Mouse (Mus musculus): ENCODE data around the gene Alox5ap. TPM values are rescaled to one million over a fixed set of nuclear protein-coding genes. Genes with fewer than 3 reads are reported as not detected.

The Alox5ap gene
- polyA plus RNA-seq, 1 experiment = 0.59 TPM

GRCm38 (mm10) chr5:149279273-149279844 lies 14.8 kb downstream of the Alox5ap start:
- no peak for TF ChIP-seq GATA1 (IDR thresholded peaks at IDR 0.05; ENCODE audit: low read length)

- TF ChIP-seq GATA1 (IDR thresholded peaks at IDR 0.05; ENCODE audit: low read length) = no peak
These were observed 18.4 kb downstream of the Alox5ap start for GRCm38 (mm10) chr5:149283009-149283408.

GRCm38 (mm10) chr5:149283821-149284220 lies 19.3 kb downstream of the Alox5ap start:
- no peak for TF ChIP-seq GATA1 (IDR thresholded peaks at IDR 0.05; ENCODE audit: low read length)

GRCm38 (mm10) chr5:149286021-149286420 lies 21.5 kb downstream of the Alox5ap start:
- no peak for TF ChIP-seq GATA1 (IDR thresholded peaks at IDR 0.05; ENCODE audit: low read length)

- no peak for TF ChIP-seq GATA1 (IDR thresholded peaks at IDR 0.05; ENCODE audit: low read length)
These were observed 22.8 kb downstream of the Alox5ap start for GRCm38 (mm10) chr5:149287148-149288038.

DNA sequence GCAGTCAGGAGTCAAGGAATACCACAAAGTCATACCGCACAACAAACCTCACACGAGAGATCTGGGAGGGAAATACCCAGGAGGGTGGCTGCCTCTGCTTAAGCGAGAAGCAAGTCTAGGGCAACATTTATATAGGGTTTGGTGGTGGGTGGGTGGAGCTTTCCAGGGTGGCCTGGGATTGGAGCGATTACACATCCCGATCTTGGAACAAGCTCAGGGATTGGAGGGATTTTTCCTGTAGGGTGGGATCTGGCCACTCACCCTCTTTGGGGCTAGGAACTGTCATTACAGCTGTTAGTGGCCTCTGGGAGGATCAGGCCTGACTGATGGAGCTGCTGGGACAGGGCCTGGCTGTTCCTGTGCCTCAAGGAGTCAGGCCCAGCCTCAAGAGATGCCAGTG lies 26.7 kb downstream of the Alox5ap start:
- TF ChIP-seq GATA1 (IDR thresholded peaks at IDR 0.05; ENCODE audit: low read length) = no peak

DNA sequence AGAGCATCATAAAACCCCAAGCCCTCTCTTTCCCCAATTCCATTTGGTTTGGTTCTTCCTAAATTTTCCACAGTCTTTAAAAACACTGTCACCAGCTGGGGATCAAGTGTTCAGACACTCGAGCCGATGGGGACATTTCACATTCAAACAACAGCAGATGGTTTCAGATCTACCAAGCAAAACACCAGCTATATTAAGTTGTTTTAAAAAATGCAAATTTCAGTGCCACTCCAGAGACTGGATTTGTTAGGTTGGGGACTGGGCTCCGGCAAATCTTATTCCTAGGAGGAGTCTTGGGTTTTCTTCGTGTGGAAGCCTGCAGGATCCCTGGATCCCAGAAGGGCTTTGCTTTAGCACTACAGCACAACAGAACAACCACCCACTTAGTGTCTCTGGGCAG lies 28.5 kb downstream of the Alox5ap start:
- no peak for TF ChIP-seq GATA1 (IDR thresholded peaks at IDR 0.05; ENCODE audit: low read length)

- TF ChIP-seq GATA1 (IDR thresholded peaks at IDR 0.05; ENCODE audit: low read length) = no peak
These were observed 32.2 kb downstream of the Alox5ap start for GRCm38 (mm10) chr5:149296808-149297207.

DNA sequence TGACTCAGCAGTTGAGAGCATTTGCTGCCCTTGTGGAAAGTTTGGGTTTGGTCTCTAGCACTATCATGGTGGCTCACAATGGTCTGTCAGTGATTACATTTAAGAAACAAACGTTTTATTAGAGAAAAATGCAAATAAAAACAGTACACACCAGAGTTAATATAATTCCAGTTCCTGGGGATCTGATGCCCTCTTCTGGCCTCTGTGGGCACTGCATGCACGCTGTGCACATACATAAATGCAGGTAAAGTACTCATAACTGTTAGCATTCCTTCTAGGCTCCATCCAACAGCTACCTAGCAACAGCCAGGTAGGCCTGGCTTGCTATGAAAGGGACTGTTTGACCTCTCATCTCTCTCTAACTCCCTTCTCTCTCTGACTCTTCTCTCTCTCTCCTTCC lies 32.9 kb downstream of the Alox5ap start:
- no peak for TF ChIP-seq GATA1 (IDR thresholded peaks at IDR 0.05; ENCODE audit: low read length)

DNA sequence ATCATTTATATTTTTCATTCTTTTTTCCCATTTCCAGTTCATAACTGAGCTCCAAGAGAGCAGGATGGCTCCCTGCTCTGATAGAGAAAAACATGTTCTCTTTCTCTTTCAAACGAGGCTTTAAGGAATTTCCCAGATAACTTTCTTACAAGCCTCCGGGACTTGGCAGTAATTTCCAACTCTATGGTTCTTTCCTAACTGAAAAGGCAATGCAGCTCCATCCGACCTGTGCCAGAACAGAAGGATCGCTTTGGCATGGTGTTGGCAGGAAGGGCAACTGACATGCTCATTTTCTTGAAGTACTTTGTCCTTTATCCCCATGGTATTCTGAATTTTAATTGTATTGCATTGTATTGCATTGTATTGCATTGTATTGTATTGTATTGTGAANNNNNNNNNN lies 33.7 kb downstream of the Alox5ap start:
- TF ChIP-seq GATA1 (IDR thresholded peaks at IDR 0.05; ENCODE audit: low read length) = no peak

DNA sequence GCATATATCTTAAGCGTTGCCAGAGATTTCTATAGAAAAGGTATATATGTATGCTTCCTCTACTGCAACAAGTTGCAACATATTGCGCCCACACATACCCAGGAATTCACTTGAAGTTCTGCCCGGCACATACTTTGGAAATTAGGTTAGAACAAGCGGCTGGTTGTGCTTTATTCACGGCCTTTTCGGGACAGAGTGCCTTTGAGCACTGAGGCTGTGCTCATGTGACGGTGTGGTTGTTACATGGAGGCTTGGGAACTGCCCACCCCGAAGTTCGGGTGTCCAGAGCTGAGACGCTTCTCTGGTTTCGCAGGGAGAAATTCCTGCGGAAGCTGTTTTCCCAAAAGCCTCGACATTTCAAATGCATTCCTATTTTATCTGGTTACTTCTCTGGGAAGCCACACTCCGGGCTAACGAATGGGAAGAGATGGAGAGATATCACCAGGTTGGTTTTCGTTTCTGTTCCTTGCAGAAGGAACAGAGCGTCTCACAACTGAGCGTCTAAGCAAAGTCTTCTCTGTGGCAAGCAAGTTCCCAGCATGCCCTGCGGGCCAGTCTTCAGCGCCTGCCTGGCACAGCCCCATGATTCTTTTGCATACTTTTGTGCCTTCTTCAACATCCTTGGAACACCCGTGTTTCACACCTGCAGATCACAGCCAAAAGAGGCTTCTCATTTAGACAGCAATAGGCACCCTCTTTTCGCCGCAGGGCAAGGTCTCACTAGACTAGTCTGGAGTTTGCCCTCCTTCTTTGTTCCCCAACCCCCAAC lies 48.5 kb downstream of the Alox5ap start:
- no peak for TF ChIP-seq GATA1 (IDR thresholded peaks at IDR 0.05; ENCODE audit: low read length)

GRCm38 (mm10) chr5:149314514-149315081 lies 50.0 kb downstream of the Alox5ap start:
- no peak for TF ChIP-seq GATA1 (IDR thresholded peaks at IDR 0.05; ENCODE audit: low read length)

DNA sequence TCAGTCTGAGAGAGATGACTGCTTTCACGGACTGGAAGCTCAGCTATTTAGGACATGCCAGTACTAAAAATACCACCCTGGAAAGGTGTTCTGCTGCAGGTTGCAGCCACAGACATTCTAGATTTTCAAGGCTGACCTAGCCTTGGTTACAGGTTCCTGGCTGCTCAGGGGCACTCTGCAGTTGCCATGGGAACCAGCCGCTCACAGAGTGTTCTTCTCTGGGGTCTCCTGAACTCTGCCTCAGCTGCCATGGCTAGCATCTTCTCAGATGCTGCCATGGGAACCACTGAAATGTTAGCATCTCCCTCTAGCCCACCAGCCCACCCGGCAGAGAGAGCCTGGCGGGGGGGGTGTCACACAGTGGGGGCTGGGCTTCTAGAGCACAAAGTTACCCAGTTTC lies 52.4 kb downstream of the Alox5ap start:
- TF ChIP-seq GATA1 (IDR thresholded peaks at IDR 0.05; ENCODE audit: low read length) = no peak

DNA sequence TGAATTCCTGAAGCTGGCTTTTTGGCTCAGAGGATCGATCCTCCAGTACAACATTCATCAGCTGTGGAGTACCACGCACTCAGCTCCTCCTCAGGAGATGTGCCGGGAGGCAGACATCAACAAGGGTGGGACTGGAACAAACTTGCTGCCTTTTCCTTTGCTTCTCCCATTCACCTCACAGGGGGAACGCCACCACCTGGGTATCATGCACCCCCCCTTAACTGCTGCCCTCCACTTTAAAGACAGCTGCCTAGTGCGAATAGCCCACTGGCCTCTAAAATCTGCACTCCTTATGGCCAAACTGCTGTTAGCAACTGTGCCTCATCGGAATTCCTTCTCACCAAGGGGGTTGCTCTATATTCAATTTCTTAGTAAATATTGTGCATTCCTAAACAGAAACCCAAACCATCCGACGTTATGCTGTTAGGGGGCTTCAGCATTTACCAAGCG lies 55.3 kb downstream of the Alox5ap start:
- TF ChIP-seq GATA1 (IDR thresholded peaks at IDR 0.05; ENCODE audit: low read length) = no peak

DNA sequence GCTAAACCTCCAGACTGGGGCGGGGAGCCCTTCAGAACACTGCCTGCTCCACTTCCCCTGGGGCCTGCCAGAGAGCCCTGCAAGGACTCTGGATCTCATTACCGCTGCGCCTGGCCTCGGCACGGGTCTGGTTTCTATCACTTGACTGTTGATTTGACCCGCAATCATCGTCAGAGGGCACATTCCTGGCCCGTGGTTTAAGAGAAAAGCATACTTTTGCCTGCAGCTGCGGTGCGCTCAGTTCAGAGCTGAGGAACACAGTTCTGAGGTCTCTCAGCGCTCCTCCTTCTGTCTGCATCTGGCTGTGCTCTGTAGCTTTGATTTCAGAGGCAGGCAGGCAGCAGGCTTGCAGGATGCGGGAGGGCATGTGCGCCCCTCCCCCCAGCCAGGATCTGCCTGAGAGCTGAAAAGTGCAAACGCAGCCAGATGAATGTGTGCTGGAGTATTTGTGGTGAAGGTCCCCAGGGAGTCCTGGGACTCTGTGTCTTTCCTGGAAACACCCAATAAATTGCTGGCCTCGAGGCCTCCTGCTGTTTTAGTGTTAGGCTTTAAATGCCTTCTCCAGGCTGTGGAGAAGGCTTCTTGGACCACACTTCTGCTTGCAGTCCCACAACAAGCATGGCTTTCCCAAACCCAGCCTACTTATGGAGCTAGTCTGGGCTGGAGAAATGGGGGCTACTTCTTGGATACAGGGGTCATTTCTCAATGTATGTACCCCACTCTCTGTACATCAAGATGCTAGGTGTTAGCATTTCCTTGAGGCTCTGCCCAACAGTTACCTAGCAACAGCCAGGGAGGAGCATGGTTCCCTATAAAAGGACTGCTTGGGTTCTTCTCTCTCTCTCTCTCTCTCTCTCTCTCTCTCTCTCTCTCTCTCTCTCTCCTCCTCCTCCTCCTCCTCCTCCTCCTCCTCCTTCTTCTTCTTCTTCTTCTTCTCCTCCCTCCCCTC lies 56.2 kb downstream of the Alox5ap start:
- no peak for TF ChIP-seq GATA1 (IDR thresholded peaks at IDR 0.05; ENCODE audit: low read length)
